Mouse (Mus musculus) megakaryocyte, embryonic 14.5 days (primary cell): ENCODE data around the gene Kel.

ENCODE experiments used
- FLI1 ChIP-seq: IDR thresholded peaks from 2 replicates; pipeline ENCODE4 v1.6.1; 2012; ENCODE audit warnings: low read length, inconsistent platforms, mixed read lengths
- GATA1 ChIP-seq: IDR thresholded peaks from 3 replicates; pipeline ENCODE4 v1.6.1; 2012; ENCODE audit warnings: mixed read lengths, low read length, inconsistent platforms, borderline replicate concordance

GRCm38 (mm10) chr6:41694407-41694806 is 9.7 kb downstream of the Kel start:
- TF ChIP-seq GATA1 (no peak), FLI1 (no peak)
